Mouse (Mus musculus) forebrain, embryonic 15.5 days (tissue): ENCODE data around the gene Saxo1. TPM values are rescaled to one million over a fixed set of nuclear protein-coding genes. Genes with fewer than 3 reads are reported as not detected.

Source experiments
- ATAC-seq: fragments of 200-750 bp; cut with Nextera tagmentation; replicated peaks from 2 replicates; pipeline ENCODE4 v1.8.0; 2017; ENCODE audit warnings: mild to moderate bottlenecking, moderate TSS enrichment, moderate library complexity
- H3K27ac ChIP-seq: fragments of 300-500 bp; sonication (generic); replicated peaks from 2 replicates; pipeline ENCODE4 v1.5.1; 2015; ENCODE audit warnings: mild to moderate bottlenecking, inconsistent platforms
- H3K27me3 ChIP-seq: fragments of 300-500 bp; sonication (generic); 2 replicates; pipeline ENCODE4 v1.6.1; 2015; ENCODE audit warnings: inconsistent platforms
- H3K36me3 ChIP-seq: fragments of 300-500 bp; sonication (generic); 2 replicates; pipeline ENCODE4 v1.6.1; 2015; ENCODE audit warnings: mild to moderate bottlenecking, inconsistent platforms
- H3K4me1 ChIP-seq: fragments of 300-500 bp; sonication (generic); 2 replicates; pipeline ENCODE4 v1.6.1; 2015; ENCODE audit warnings: inconsistent platforms
- H3K4me2 ChIP-seq: fragments of 300-500 bp; sonication (generic); replicated peaks from 2 replicates; pipeline ENCODE4 v1.6.1; 2015; ENCODE audit warnings: mild to moderate bottlenecking, inconsistent platforms
- H3K4me3 ChIP-seq: fragments of 300-500 bp; sonication (generic); 2 replicates; pipeline ENCODE4 v1.5.1; 2015; ENCODE audit warnings: mild to moderate bottlenecking, inconsistent platforms
- H3K9ac ChIP-seq: fragments of 300-500 bp; sonication (generic); replicated peaks from 2 replicates; pipeline ENCODE4 v1.6.1; 2015; ENCODE audit warnings: mild to moderate bottlenecking, inconsistent platforms
- H3K9me3 ChIP-seq: fragments of 300-500 bp; sonication (generic); 2 replicates; pipeline ENCODE4 v1.6.1; 2016; ENCODE audit warnings: inconsistent platforms
- WGBS: fragments of 180-500 bp; shearing (Covaris S2); methylation state at CpG from one replicate; pipeline ENCODE4 v1.1.7; 2015; ENCODE audit warnings: mixed read lengths; 5-methylcytosine and 5-hydroxymethylcytosine counted together
- polyA plus RNA-seq: library from polyadenylated mRNA; unstranded; fragments of >200 nt; fragmentation: Nextera tagmentation; extraction: Ambion mirVana; gene quantifications from 2 replicates; pipeline ENCODE4 v1.2.1, GENCODE M21; 2015

The Saxo1 gene
- polyA plus RNA-seq, 1 experiment from 2014 or later: not detected

GRCm38 (mm10) chr4:86407200-86407527 is 151.0 kb downstream of the Saxo1 start:
- no peak overlapping the region for H3K4me2 ChIP-seq
- H3K4me1 ChIP-seq: no peaks in the 10 kb centered on the region
- ATAC-seq: no peak
- 83% methylated on average over 3 of the region's 3 CpGs for WGBS
- H3K9ac ChIP-seq: no peak overlapping the region
- H3K36me3 ChIP-seq: no peaks in the 10 kb centered on the region
- H3K4me3 ChIP-seq: no peak overlapping the region
- H3K27me3 ChIP-seq: no peaks in the 10 kb centered on the region
- no peak overlapping the region for H3K27ac ChIP-seq
- no peaks in the 10 kb centered on the region for H3K9me3 ChIP-seq

GRCm38 (mm10) chr4:86406501-86407199 is 151.5 kb downstream of the Saxo1 start:
- H3K27me3 ChIP-seq: no peaks in the 10 kb centered on the region
- ATAC-seq: no peak
- H3K4me3 ChIP-seq: no peak overlapping the region
- H3K36me3 ChIP-seq: no peaks in the 10 kb centered on the region
- no peak overlapping the region for H3K27ac ChIP-seq
- no peak overlapping the region for H3K4me2 ChIP-seq
- 80% methylated on average over 7 of the region's 7 CpGs for WGBS
- H3K4me1 ChIP-seq: no peaks in the 10 kb centered on the region
- no peaks in the 10 kb centered on the region for H3K9me3 ChIP-seq
- no peak overlapping the region for H3K9ac ChIP-seq

DNA sequence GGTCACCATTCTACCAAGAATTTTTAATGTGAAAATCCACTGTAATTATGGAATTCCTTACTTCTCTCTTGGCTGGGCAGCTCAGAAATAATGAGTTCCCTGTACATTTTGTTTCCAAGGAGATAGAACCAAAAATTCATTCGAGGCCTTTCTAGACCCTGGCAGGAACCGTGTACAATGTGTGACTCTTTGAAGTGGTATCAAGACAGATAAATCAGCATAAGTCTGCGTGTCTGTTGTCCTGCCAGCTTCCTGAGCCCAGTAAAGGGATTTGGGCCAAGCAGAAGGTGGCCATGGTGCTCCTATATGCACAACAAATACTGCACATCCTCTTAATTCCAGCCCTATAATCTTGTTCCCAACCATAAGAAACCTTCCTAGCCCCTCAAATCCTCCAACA is 157.0 kb downstream of the Saxo1 start:
- Histone ChIP-seq H3K9me3 (no peaks in the 10 kb centered on the region), H3K4me1 (no peaks in the 10 kb centered on the region), H3K4me3 (no peak overlapping the region), H3K9ac (no peak overlapping the region), H3K27me3 (no peaks in the 10 kb centered on the region), H3K4me2 (no peak overlapping the region), H3K36me3 (no peaks in the 10 kb centered on the region), H3K27ac (no peak overlapping the region)
- 52% methylated on average over 3 of the region's 3 CpGs for WGBS
- no peak for ATAC-seq

DNA sequence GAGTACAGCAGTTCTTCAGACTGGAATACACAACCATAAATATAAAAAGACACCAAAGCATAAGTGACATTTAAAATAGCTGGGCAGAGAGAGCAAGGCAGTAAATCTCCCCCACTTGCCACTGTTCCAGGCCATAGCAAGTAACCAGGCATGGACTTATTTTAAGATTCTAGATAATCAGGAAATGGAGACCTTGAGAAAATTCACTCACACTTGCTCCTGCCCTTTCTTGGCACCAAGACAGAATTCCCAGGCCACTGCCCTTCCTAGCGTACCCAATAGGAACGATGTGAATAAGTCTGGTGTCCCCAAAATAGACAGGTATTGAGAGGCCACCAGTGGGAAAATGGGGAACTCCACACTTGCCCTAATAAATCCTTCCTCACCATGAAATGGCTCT is 160.7 kb downstream of the Saxo1 start:
- no peak overlapping the region for H3K4me3 ChIP-seq
- H3K4me2 ChIP-seq: no peak overlapping the region
- no peaks in the 10 kb centered on the region for H3K27me3 ChIP-seq
- 85% methylated on average over 2 of the region's 2 CpGs for WGBS
- H3K9me3 ChIP-seq: no peaks in the 10 kb centered on the region
- 0 out of 2 replicates have a peak, but pooled peaks cover 5% of the 10 kb centered on the region for H3K4me1 ChIP-seq
- H3K27ac ChIP-seq: no peak overlapping the region
- ATAC-seq: no peak
- no peak overlapping the region for H3K9ac ChIP-seq
- no peaks in the 10 kb centered on the region for H3K36me3 ChIP-seq

GRCm38 (mm10) chr4:86396672-86397288 is 161.3 kb downstream of the Saxo1 start:
- H3K27me3 ChIP-seq: no peaks in the 10 kb centered on the region
- no peaks in the 10 kb centered on the region for H3K9me3 ChIP-seq
- no peak overlapping the region for H3K9ac ChIP-seq
- no peak overlapping the region for H3K27ac ChIP-seq
- no peak overlapping the region for H3K4me2 ChIP-seq
- no peaks in the 10 kb centered on the region for H3K36me3 ChIP-seq
- H3K4me1 ChIP-seq: 0 out of 2 replicates have a peak, but pooled peaks cover 5% of the 10 kb centered on the region
- no peak for ATAC-seq
- 74% methylated on average over 7 of the region's 7 CpGs for WGBS
- H3K4me3 ChIP-seq: no peak overlapping the region

DNA sequence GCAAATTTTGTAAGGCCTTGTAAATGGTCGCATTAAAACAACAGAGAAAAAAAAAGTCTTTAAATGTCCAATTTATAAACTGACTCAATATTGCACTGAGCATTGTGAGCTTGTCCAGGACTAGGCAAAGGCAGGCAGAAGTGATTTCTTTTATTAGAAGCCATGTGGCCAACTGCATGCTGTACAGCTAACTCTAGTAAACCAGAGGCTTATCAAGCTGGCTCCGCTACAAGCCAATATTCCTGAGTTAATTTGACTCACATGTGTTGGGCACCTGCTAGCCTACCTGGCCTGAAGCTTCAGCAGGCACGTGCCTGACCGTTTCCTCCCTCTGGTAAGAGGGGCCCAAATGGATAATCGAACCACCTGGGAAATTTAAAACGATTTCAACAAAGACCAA is 162.5 kb downstream of the Saxo1 start:
- no peak overlapping the region for H3K4me2 ChIP-seq
- H3K9ac ChIP-seq: no peak overlapping the region
- H3K36me3 ChIP-seq: no peaks in the 10 kb centered on the region
- no peaks in the 10 kb centered on the region for H3K27me3 ChIP-seq
- no peaks in the 10 kb centered on the region for H3K9me3 ChIP-seq
- WGBS: 83% methylated on average over 6 of the region's 6 CpGs
- ATAC-seq: no peak
- H3K4me1 ChIP-seq: 0 out of 2 replicates have a peak, but pooled peaks cover 5% of the 10 kb centered on the region
- no peak overlapping the region for H3K4me3 ChIP-seq
- H3K27ac ChIP-seq: no peak overlapping the region

Other genes with a start within 250 kb of the Saxo1 start
- 89.1 and 95.5 TPM in 2 replicates for gene Rraga, start 17.3 kb upstream of the Saxo1 start, polyA plus RNA-seq
- gene Haus6, start 53.7 kb upstream of the Saxo1 start, polyA plus RNA-seq: 12.1 and 12.3 TPM in 2 replicates
- 39.9 and 40.7 TPM in 2 replicates for gene Plin2, start 111.7 kb upstream of the Saxo1 start, polyA plus RNA-seq
- 3.5 and 5.0 TPM in 2 replicates for gene Dennd4c, start 190.2 kb upstream of the Saxo1 start, polyA plus RNA-seq